Mouse (Mus musculus) ovary, postnatal 36 days (tissue): ENCODE measurements around the gene Olfr1432.
"Not testable (repeated sequence)": the region's sequence is repeated elsewhere in the genome, so short reads cannot be mapped to it uniquely, and the experiment has no call there.

Source experiments
- DNase-seq: peaks from one replicate; pipeline ENCODE4 v3.0.0; 2022; ENCODE audit warnings: low spot score, mixed read lengths

The Olfr1432 gene

GRCm38 (mm10) chr19:12232496-12232895 is at the start of gene Olfr1432:
Gene Olfr1432 (minus strand): TSS chr19:12232596.
- not testable (repeated sequence) for DNase-seq

DNA sequence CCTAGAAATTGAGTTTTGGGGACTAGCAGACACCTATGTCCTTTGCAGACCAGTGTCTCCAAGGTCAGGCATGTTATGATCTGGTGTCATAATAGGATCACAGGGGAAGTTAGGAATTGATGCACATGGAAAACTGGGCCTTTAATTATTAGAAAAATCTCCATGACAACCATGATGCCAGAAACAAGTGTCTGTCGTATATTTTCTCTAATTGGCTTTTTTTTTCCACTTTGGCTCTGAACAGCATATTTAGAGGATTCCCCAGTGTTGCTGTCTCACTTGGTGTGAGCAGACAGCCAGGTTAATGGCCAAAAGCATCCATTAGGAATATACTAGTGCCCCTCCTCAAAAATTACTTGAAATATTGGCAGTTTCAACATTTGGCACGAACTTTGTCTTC is 47.2 kb upstream of the Olfr1432 start, which contains the start of gene Olfr1434:
Gene Olfr1434 (plus strand): TSS at position 301 of the 400 bp plus-strand sequence.
- DNase-seq: no peak

GRCm38 (mm10) chr19:12260732-12261131 is 28.3 kb upstream of the Olfr1432 start, which contains the start of gene Olfr235:
Gene Olfr235 (plus strand): TSS chr19:12261032.
- no peak for DNase-seq

GRCm38 (mm10) chr19:12241559-12241958 is 9.2 kb upstream of the Olfr1432 start, which contains the start of gene Olfr262:
Gene Olfr262 (minus strand): TSS chr19:12241659.
- DNase-seq: no peak

DNA sequence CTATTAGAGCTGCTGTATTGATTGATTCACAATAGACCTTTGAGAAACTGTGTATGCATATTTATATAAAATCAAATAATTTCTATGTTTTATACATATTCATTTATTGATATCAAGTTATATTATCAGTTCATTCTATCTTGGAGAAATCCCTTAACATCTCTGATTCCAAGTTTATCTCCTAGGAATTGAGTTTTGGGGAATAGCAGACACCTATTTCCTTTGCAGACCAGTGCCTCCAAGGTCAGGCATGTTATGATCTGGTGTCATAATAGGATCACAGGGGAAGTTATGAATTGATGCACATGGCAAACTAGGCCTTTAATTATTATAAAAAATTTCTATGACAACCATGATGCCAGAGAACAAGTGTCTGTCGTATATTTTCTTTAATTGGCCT is 32.1 kb downstream of the Olfr1432 start, which contains the start of gene Olfr1431:
Gene Olfr1431 (plus strand): TSS at position 301 of the 400 bp plus-strand sequence.
- no peak for DNase-seq

GRCm38 (mm10) chr19:12199076-12199475 is 33.3 kb downstream of the Olfr1432 start:
- not testable (repeated sequence) for DNase-seq
